Mouse (Mus musculus): ENCODE data around the gene Cbx3. TPM values are rescaled to one million over a fixed set of nuclear protein-coding genes. Genes with fewer than 3 reads are reported as not detected.

Gene Cbx3
- polyA plus RNA-seq, 1 experiment from 2014 or later = 396 TPM

Other genes with a start within 250 kb of the Cbx3 start
- 3.9 and 5.9 TPM in 2 replicates for gene Nfe2l3, start 37.7 kb upstream of the Cbx3 start, polyA plus RNA-seq (2015; fragmentation: Nextera tagmentation; extraction: Ambion mirVana)
- 1,549 and 1,691 TPM in 2 replicates for gene Hnrnpa2b1, start 466 bp upstream of the Cbx3 start, polyA plus RNA-seq (2015; fragmentation: Nextera tagmentation; extraction: Ambion mirVana)
- 10.0 and 13.0 TPM in 2 replicates for gene Snx10, start 53.5 kb downstream of the Cbx3 start, polyA plus RNA-seq (2015; fragmentation: Nextera tagmentation; extraction: Ambion mirVana)

Data from limb, embryonic 15.5 days (tissue).